Mouse (Mus musculus): ENCODE measurements around the gene Cdhr1. TPM values are rescaled to one million over a fixed set of nuclear protein-coding genes. Genes with fewer than 3 reads are reported as not detected.

The Cdhr1 gene
- polyA plus RNA-seq, 1 experiment from 2014 or later = 3.0 TPM

GRCm38 (mm10) chr14:37102484-37102883 lies 4.3 kb upstream of the Cdhr1 start:
- Histone ChIP-seq H3K27me3 (replicated peaks; ENCODE audit: control insufficient read depth, insufficient read depth, low read length) (peaks cover 17% of the 10 kb centered on the region), H3K9me3 (ENCODE audit: control insufficient read depth, low read length) (no peaks in the 10 kb centered on the region), H3K36me3 (ENCODE audit: control insufficient read depth, insufficient read depth, low read length) (no peaks in the 10 kb centered on the region), H3K4me1 (ENCODE audit: control insufficient read depth, insufficient read depth, low read length) (peaks cover 7% of the 10 kb centered on the region; the same call in 1 of the 2 replicates), H3K4me2 (ENCODE audit: low read depth, low read length) (no peak overlapping the region), H3K27ac (replicated peaks; ENCODE audit: low read depth, low read length) (no peak overlapping the region), H3K4me3 (ENCODE audit: low read depth, low read length) (no peak overlapping the region), H3K9ac (ENCODE audit: low read depth, low read length) (no peak overlapping the region)
- ATAC-seq (ENCODE audit: low read depth) (no peak), DNase-seq (ENCODE audit: low spot score) (no peak)
- 74% methylated on average over 3 of the region's 3 CpGs for WGBS

DNA sequence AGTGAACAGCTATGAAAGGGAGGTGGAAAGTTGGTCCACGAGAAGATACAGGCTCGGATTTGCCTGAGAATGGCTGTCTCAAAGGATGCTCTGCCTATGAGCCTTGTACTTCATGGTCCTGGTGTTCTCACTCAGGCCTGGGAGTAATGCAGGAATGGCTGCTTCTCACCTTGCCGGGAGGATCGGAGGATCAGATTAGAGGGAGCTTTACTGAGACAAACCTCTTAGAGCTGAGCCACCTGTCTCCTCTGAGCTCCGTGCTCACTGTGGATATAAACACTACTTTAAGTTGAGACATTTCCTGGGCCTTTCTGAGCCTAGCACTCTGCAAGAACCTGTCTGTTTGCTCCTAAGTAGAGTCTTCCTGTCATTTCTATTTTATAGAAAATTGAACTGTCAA lies 3.4 kb upstream of the Cdhr1 start:
- 88% methylated on average over 5 of the region's 5 CpGs for WGBS
- H3K36me3 ChIP-seq (ENCODE audit: control insufficient read depth, insufficient read depth, low read length) = no peaks in the 10 kb centered on the region
- ATAC-seq (ENCODE audit: low read depth) (no peak), DNase-seq (ENCODE audit: low spot score) (no peak)
- H3K4me1 ChIP-seq (ENCODE audit: control insufficient read depth, insufficient read depth, low read length) = peaks cover 7% of the 10 kb centered on the region; the same call in 1 of the 2 replicates
- H3K9me3 ChIP-seq (ENCODE audit: control insufficient read depth, low read length) = no peaks in the 10 kb centered on the region
- no peak overlapping the region for H3K27ac ChIP-seq (replicated peaks; ENCODE audit: low read depth, low read length)
- peaks cover 24% of the 10 kb centered on the region for H3K27me3 ChIP-seq (replicated peaks; ENCODE audit: control insufficient read depth, insufficient read depth, low read length)
- no peak overlapping the region for H3K4me2 ChIP-seq (ENCODE audit: low read depth, low read length)
- H3K9ac ChIP-seq (ENCODE audit: low read depth, low read length) = no peak overlapping the region
- no peak overlapping the region for H3K4me3 ChIP-seq (ENCODE audit: low read depth, low read length)

- Histone ChIP-seq H3K27ac (replicated peaks; ENCODE audit: low read depth, low read length) (no peak overlapping the region), H3K9me3 (ENCODE audit: control insufficient read depth, low read length) (no peaks in the 10 kb centered on the region), H3K4me1 (ENCODE audit: control insufficient read depth, insufficient read depth, low read length) (0 out of 2 replicates have a peak, but pooled peaks cover 3% of the 10 kb centered on the region), H3K36me3 (ENCODE audit: control insufficient read depth, insufficient read depth, low read length) (no peaks in the 10 kb centered on the region), H3K4me2 (ENCODE audit: low read depth, low read length) (no peak overlapping the region), H3K9ac (ENCODE audit: low read depth, low read length) (no peak overlapping the region), H3K4me3 (ENCODE audit: low read depth, low read length) (no peak overlapping the region), H3K27me3 (replicated peaks; ENCODE audit: control insufficient read depth, insufficient read depth, low read length) (peaks cover 24% of the 10 kb centered on the region)
- ATAC-seq (ENCODE audit: low read depth) (no peak), DNase-seq (ENCODE audit: low spot score) (no peak)
- 79% methylated on average over 4 of the region's 4 CpGs for WGBS
These were observed 2.6 kb downstream of the Cdhr1 start for GRCm38 (mm10) chr14:37095556-37095955.

- H3K4me2 ChIP-seq (ENCODE audit: low read depth, low read length) = no peak overlapping the region
- peaks cover 24% of the 10 kb centered on the region for H3K27me3 ChIP-seq (replicated peaks; ENCODE audit: control insufficient read depth, insufficient read depth, low read length)
- no peaks in the 10 kb centered on the region for H3K9me3 ChIP-seq (ENCODE audit: control insufficient read depth, low read length)
- ATAC-seq (ENCODE audit: low read depth) (peak; percentile 18; the same call in 1 of the 2 replicates), DNase-seq (ENCODE audit: low spot score) (peak; percentile 29)
- H3K36me3 ChIP-seq (ENCODE audit: control insufficient read depth, insufficient read depth, low read length) = no peaks in the 10 kb centered on the region
- H3K4me3 ChIP-seq (ENCODE audit: low read depth, low read length) = no peak overlapping the region
- WGBS = 67% methylated on average over 6 of the region's 6 CpGs
- H3K27ac ChIP-seq (replicated peaks; ENCODE audit: low read depth, low read length) = no peak overlapping the region
- H3K4me1 ChIP-seq (ENCODE audit: control insufficient read depth, insufficient read depth, low read length) = 0 out of 2 replicates have a peak, but pooled peaks cover 3% of the 10 kb centered on the region
- no peak overlapping the region for H3K9ac ChIP-seq (ENCODE audit: low read depth, low read length)
These were observed 3.7 kb downstream of the Cdhr1 start for GRCm38 (mm10) chr14:37094436-37094835.

DNA sequence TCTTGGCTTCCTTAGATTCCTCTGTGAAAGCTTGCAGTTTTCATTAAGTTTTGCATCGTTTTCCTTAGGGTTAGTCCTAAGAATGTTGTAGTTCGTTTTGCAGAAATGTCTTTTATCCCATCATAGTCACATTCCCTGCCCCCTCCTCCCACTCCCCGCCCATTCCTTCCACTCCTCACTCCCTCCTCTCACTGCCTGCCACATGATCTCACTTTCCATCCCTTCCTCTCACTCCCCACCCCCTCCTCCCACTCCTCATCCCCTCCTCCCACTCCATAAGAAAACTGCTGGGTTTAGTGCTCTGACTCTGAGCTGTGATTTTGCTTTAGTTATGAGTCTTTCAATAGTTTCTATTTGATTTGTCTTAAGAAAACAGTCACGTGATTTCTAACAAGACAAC lies 14.4 kb downstream of the Cdhr1 start:
- 34% methylated on average over 4 of the region's 4 CpGs for WGBS
- H3K4me2 ChIP-seq (ENCODE audit: low read depth, low read length) = no peak overlapping the region
- no peaks in the 10 kb centered on the region for H3K4me1 ChIP-seq (ENCODE audit: control insufficient read depth, insufficient read depth, low read length)
- no peak overlapping the region for H3K27ac ChIP-seq (replicated peaks; ENCODE audit: low read depth, low read length)
- no peaks in the 10 kb centered on the region for H3K36me3 ChIP-seq (ENCODE audit: control insufficient read depth, insufficient read depth, low read length)
- H3K27me3 ChIP-seq (replicated peaks; ENCODE audit: control insufficient read depth, insufficient read depth, low read length) = no peaks in the 10 kb centered on the region
- ATAC-seq (ENCODE audit: low read depth) = no peak
- no peak for DNase-seq (ENCODE audit: low spot score)
- no peaks in the 10 kb centered on the region for H3K9me3 ChIP-seq (ENCODE audit: control insufficient read depth, low read length)
- H3K4me3 ChIP-seq (ENCODE audit: low read depth, low read length) = no peak overlapping the region
- H3K9ac ChIP-seq (ENCODE audit: low read depth, low read length) = no peak overlapping the region

GRCm38 (mm10) chr14:37080724-37081123 lies 17.4 kb downstream of the Cdhr1 start:
- ATAC-seq (ENCODE audit: low read depth) (no peak), DNase-seq (ENCODE audit: low spot score) (no peak)
- Histone ChIP-seq H3K4me1 (ENCODE audit: control insufficient read depth, insufficient read depth, low read length) (no peaks in the 10 kb centered on the region), H3K9me3 (ENCODE audit: control insufficient read depth, low read length) (no peaks in the 10 kb centered on the region), H3K9ac (ENCODE audit: low read depth, low read length) (no peak overlapping the region), H3K36me3 (ENCODE audit: control insufficient read depth, insufficient read depth, low read length) (no peaks in the 10 kb centered on the region), H3K4me2 (ENCODE audit: low read depth, low read length) (no peak overlapping the region), H3K4me3 (ENCODE audit: low read depth, low read length) (no peak overlapping the region), H3K27ac (replicated peaks; ENCODE audit: low read depth, low read length) (no peak overlapping the region), H3K27me3 (replicated peaks; ENCODE audit: control insufficient read depth, insufficient read depth, low read length) (no peaks in the 10 kb centered on the region)
- WGBS = 71% methylated on average over 1 of the region's 1 CpGs

GRCm38 (mm10) chr14:37068516-37068915 lies 29.6 kb downstream of the Cdhr1 start:
- Histone ChIP-seq H3K9me3 (ENCODE audit: control insufficient read depth, low read length) (no peaks in the 10 kb centered on the region), H3K4me1 (ENCODE audit: control insufficient read depth, insufficient read depth, low read length) (no peaks in the 10 kb centered on the region), H3K4me2 (ENCODE audit: low read depth, low read length) (no peak overlapping the region), H3K36me3 (ENCODE audit: control insufficient read depth, insufficient read depth, low read length) (no peaks in the 10 kb centered on the region), H3K27me3 (replicated peaks; ENCODE audit: control insufficient read depth, insufficient read depth, low read length) (no peaks in the 10 kb centered on the region), H3K9ac (ENCODE audit: low read depth, low read length) (no peak overlapping the region), H3K4me3 (ENCODE audit: low read depth, low read length) (no peak overlapping the region), H3K27ac (replicated peaks; ENCODE audit: low read depth, low read length) (no peak overlapping the region)
- ATAC-seq (ENCODE audit: low read depth) (peak; percentile 67; the same call in 1 of the 2 replicates), DNase-seq (ENCODE audit: low spot score) (peak; percentile 77)
- WGBS = 14% methylated on average over 9 of the region's 9 CpGs

DNA sequence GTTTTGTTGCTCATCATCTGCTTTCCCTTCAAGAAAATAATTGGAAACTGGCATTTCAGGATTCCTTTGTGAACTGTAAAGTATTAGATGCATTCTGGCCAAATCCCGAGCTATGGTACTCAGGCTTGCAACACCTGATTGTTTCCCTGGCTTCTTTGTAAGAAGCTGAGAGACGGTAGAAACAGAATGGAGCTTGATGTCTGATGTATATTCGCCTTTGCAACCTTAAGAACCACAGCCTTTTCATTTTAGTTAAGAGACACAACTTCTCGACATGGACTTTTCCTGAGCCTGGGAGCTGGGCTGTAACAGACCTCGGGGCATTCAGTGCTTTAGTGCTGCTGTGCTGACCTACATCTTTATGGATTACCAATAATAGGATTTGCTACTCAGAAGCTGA lies 30.5 kb downstream of the Cdhr1 start, which contains the start of gene Lrit2:
Gene Lrit2 (plus strand): TSS at position 301 of the 400 bp plus-strand sequence.
- WGBS = 78% methylated on average over 5 of the region's 5 CpGs
- no peak for DNase-seq (ENCODE audit: low spot score)
- Histone ChIP-seq H3K27ac (replicated peaks; ENCODE audit: low read depth, low read length) (no peak within 1 kb of the TSS), H3K9ac (ENCODE audit: low read depth, low read length) (no peak within 1 kb of the TSS), H3K4me3 (ENCODE audit: low read depth, low read length) (no peak within 1 kb of the TSS), H3K4me1 (ENCODE audit: control insufficient read depth, insufficient read depth, low read length) (no peaks in the 10 kb centered on the region), H3K4me2 (ENCODE audit: low read depth, low read length) (no peak within 1 kb of the TSS), H3K9me3 (ENCODE audit: control insufficient read depth, low read length) (no peaks in the 10 kb centered on the region), H3K36me3 (ENCODE audit: control insufficient read depth, insufficient read depth, low read length) (no peaks in the 10 kb centered on the region), H3K27me3 (replicated peaks; ENCODE audit: control insufficient read depth, insufficient read depth, low read length) (no peaks in the 10 kb centered on the region)
- ATAC-seq (ENCODE audit: low read depth) = no peak

DNA sequence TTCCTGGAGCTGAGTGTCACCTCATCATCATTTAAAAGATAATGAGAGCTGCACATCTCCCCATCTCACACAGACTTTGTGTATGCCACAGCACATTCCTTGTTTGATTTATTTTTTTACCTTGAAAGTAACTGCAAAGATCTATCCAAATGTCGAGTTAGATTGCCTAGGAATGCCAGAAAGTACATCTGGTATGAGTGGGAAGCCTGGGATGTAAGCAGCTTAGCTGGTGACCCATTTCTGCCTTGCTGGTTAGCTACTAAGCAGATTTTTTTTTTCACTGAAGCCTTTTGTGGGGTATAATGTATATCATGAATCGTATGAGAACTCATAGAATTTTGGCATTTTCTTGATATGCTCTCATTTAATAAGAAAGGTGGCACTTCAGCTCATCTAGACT lies 31.5 kb downstream of the Cdhr1 start:
- Histone ChIP-seq H3K36me3 (ENCODE audit: control insufficient read depth, insufficient read depth, low read length) (no peaks in the 10 kb centered on the region), H3K27me3 (replicated peaks; ENCODE audit: control insufficient read depth, insufficient read depth, low read length) (no peaks in the 10 kb centered on the region), H3K27ac (replicated peaks; ENCODE audit: low read depth, low read length) (no peak overlapping the region), H3K4me2 (ENCODE audit: low read depth, low read length) (no peak overlapping the region), H3K4me1 (ENCODE audit: control insufficient read depth, insufficient read depth, low read length) (no peaks in the 10 kb centered on the region), H3K4me3 (ENCODE audit: low read depth, low read length) (no peak overlapping the region), H3K9ac (ENCODE audit: low read depth, low read length) (no peak overlapping the region), H3K9me3 (ENCODE audit: control insufficient read depth, low read length) (no peaks in the 10 kb centered on the region)
- no peak for DNase-seq (ENCODE audit: low spot score)
- ATAC-seq (ENCODE audit: low read depth) = no peak
- WGBS = 54% methylated on average over 2 of the region's 2 CpGs

All from embryonic facial prominence, embryonic 14.5 days (tissue).